Mouse (Mus musculus) forelimb bud, embryonic 11.5 days (tissue): ENCODE data around the gene Frmpd3.
"Not testable (repeated sequence)": the region's sequence is repeated elsewhere in the genome, so short reads cannot be mapped to it uniquely, and the experiment has no call there.

Experiments used
- DNase-seq: peaks from one replicate; pipeline ENCODE4 v3.0.0-alpha.2; 2012; ENCODE audit warnings: low read depth, low spot score

The Frmpd3 gene

GRCm38 (mm10) chrX:140341656-140342392 is at the start of gene Frmpd3:
Gene Frmpd3 (plus strand): TSS chrX:140342263.
- DNase-seq, result peak; percentile 9

- DNase-seq, result peak; percentile 30
Observed at GRCm38 (mm10) chrX:140303731-140304130, 38.3 kb upstream of the Frmpd3 start.

GRCm38 (mm10) chrX:140305652-140306051 is 36.4 kb upstream of the Frmpd3 start:
- DNase-seq, result no peak

- no peak for DNase-seq
Observed at GRCm38 (mm10) chrX:140317931-140318330, 24.1 kb upstream of the Frmpd3 start.

- no peak for DNase-seq
Observed at GRCm38 (mm10) chrX:140319131-140319530, 22.9 kb upstream of the Frmpd3 start.

- DNase-seq, result not testable (repeated sequence)
Observed at GRCm38 (mm10) chrX:140320671-140321070, 21.4 kb upstream of the Frmpd3 start.

GRCm38 (mm10) chrX:140342393-140343163 is 515 bp downstream of the Frmpd3 start:
- no peak for DNase-seq

GRCm38 (mm10) chrX:140375628-140376027 is 33.6 kb downstream of the Frmpd3 start:
- DNase-seq, result no peak

- DNase-seq, result no peak
Observed at GRCm38 (mm10) chrX:140399986-140400385, 57.9 kb downstream of the Frmpd3 start.

- no peak for DNase-seq
Observed at GRCm38 (mm10) chrX:140402904-140403303, 60.8 kb downstream of the Frmpd3 start.

- no peak for DNase-seq
Observed at GRCm38 (mm10) chrX:140406079-140406478, 64.0 kb downstream of the Frmpd3 start.

- no peak for DNase-seq
Observed at GRCm38 (mm10) chrX:140406501-140406900, 64.4 kb downstream of the Frmpd3 start.

GRCm38 (mm10) chrX:140407593-140407992 is 65.5 kb downstream of the Frmpd3 start:
- no peak for DNase-seq

GRCm38 (mm10) chrX:140418467-140418866 is 76.4 kb downstream of the Frmpd3 start:
- no peak for DNase-seq

GRCm38 (mm10) chrX:140427124-140427523 is 85.1 kb downstream of the Frmpd3 start:
- no peak for DNase-seq

GRCm38 (mm10) chrX:140428252-140428651 is 86.2 kb downstream of the Frmpd3 start:
- no peak for DNase-seq

GRCm38 (mm10) chrX:140429985-140430384 is 87.9 kb downstream of the Frmpd3 start:
- DNase-seq, result no peak

GRCm38 (mm10) chrX:140430506-140430905 is 88.4 kb downstream of the Frmpd3 start:
- no peak for DNase-seq

- DNase-seq, result no peak
Observed at GRCm38 (mm10) chrX:140431981-140432380, 89.9 kb downstream of the Frmpd3 start.

GRCm38 (mm10) chrX:140432786-140433185 is 90.7 kb downstream of the Frmpd3 start:
- DNase-seq, result no peak

- DNase-seq, result no peak
Observed at GRCm38 (mm10) chrX:140437906-140438305, 95.8 kb downstream of the Frmpd3 start.

GRCm38 (mm10) chrX:140445551-140445950 is 103.5 kb downstream of the Frmpd3 start:
- no peak for DNase-seq

GRCm38 (mm10) chrX:140450071-140450470 is 108.0 kb downstream of the Frmpd3 start:
- no peak for DNase-seq
